8 mouse cellular contexts compared by ENCODE assay signal in genomic region chr1:153550814-153551213, GRCm38 (mm10). TPM values are rescaled to one million over a fixed set of nuclear protein-coding genes. Genes with fewer than 3 reads are reported as not detected.
DNase-seq lines count a peak whose midpoint lies in the region; ATAC-seq and TF ChIP-seq lines count a peak whose summit lies in the region.

No protein-coding gene starts in this region.

- TF ChIP-seq EP300 in MEL (IDR thresholded peaks at IDR 0.05; ENCODE audit: low read depth in 1 of 2, low read length in 2 of 2) = no peak

- H3K9ac ChIP-seq in hindbrain, embryonic 13.5 days = no peak overlapping the region
- no peak overlapping the region for H3K9ac ChIP-seq in MEL (ENCODE audit: control insufficient read depth, low read depth, low read length, poor library complexity, severe bottlenecking)

- ATAC-seq in hindbrain, embryonic 13.5 days (ENCODE audit: low FRiP score) = no peak
- ATAC-seq in granulocyte monocyte progenitor cell, adult 5-6 weeks (replicated peaks; ENCODE audit: poor library complexity, severe bottlenecking) = peak; percentile 56
- ATAC-seq in megakaryocyte progenitor cell, adult 5-6 weeks (replicated peaks; ENCODE audit: poor library complexity) = peak; percentile 76

- H3K4me3 ChIP-seq in hindbrain, embryonic 10.5 days = no peak overlapping the region
- H3K4me3 ChIP-seq in hindbrain, embryonic 13.5 days = no peak overlapping the region
- H3K4me3 ChIP-seq in MEL (ENCODE audit: control insufficient read depth in 1 of 2, insufficient read depth in 1 of 2, low read depth in 2 of 2, low read length in 2 of 2) = no peak overlapping the region
- H3K4me3 ChIP-seq in thymus, adult 2 months (ENCODE audit: control insufficient read depth, insufficient read depth, low read length) = no peak overlapping the region

- peak; percentile 42 for TF ChIP-seq RAD21 in MEL (IDR thresholded peaks at IDR 0.05; ENCODE audit: low read depth, low read length)

- no peak overlapping the region for H3K4me2 ChIP-seq in hindbrain, embryonic 13.5 days

- no peak overlapping the region for H3K27ac ChIP-seq in hindbrain, embryonic 10.5 days
- no peak overlapping the region for H3K27ac ChIP-seq in hindbrain, embryonic 13.5 days
- no peak overlapping the region for H3K27ac ChIP-seq in MEL (ENCODE audit: control insufficient read depth, low read depth, low read length)
- H3K27ac ChIP-seq in thymus, adult 2 months (ENCODE audit: control insufficient read depth, insufficient read depth, low read length) = no peak overlapping the region

- peaks cover 24% of the 10 kb centered on the region for H3K27me3 ChIP-seq in hindbrain, embryonic 10.5 days (ENCODE audit: insufficient read depth, poor library complexity, severe bottlenecking)
- no peaks in the 10 kb centered on the region for H3K27me3 ChIP-seq in hindbrain, embryonic 13.5 days
- H3K27me3 ChIP-seq in MEL (ENCODE audit: control insufficient read depth in 1 of 2, insufficient read depth in 2 of 2, low read length in 2 of 2) = peaks cover 0 to 2% of the 10 kb centered on the region in 2 experiments; a peak in 1 of 4 replicates
- H3K27me3 ChIP-seq in thymus, adult 2 months (ENCODE audit: control insufficient read depth, insufficient read depth, low read length) = no peaks in the 10 kb centered on the region

- peak; percentile 62 for DNase-seq in hindbrain, embryonic 10.5 days (ENCODE audit: low spot score)
- peak; percentile 65 for DNase-seq in MEL (ENCODE audit: low read depth, low spot score)
- peak; percentile 19 for DNase-seq in cerebellum, adult 9-11 months
- peak; percentile 71 to 73 for DNase-seq in layer of hippocampus, postnatal 10 days (ENCODE audit: low spot score in 2 of 2)
- peak; percentile 68 for DNase-seq in thymus, adult 2 months

- H3K79me2 ChIP-seq in MEL (ENCODE audit: control insufficient read depth, insufficient read depth, low read length, poor library complexity) = no peaks in the 10 kb centered on the region

- no peak for TF ChIP-seq POLR2A in MEL (IDR thresholded peaks at IDR 0.05; ENCODE audit: control insufficient read depth in 1 of 2, insufficient read depth in 1 of 2, low read depth in 1 of 2, low read length in 2 of 2, poor library complexity in 1 of 2)
- no peak for TF ChIP-seq POLR2A in thymus, adult 2 months (IDR thresholded peaks at IDR 0.05; ENCODE audit: control insufficient read depth, extremely low read depth, insufficient read depth, low read length, poor library complexity)

- 22% methylated on average over 3 of the region's 3 CpGs for WGBS in hindbrain, embryonic 10.5 days
- 35% methylated on average over 3 of the region's 3 CpGs for WGBS in hindbrain, embryonic 13.5 days
- WGBS in thymus, adult 2 months = 22% methylated on average over 3 of the region's 3 CpGs

- no peaks in the 10 kb centered on the region for H3K9me3 ChIP-seq in hindbrain, embryonic 10.5 days
- no peaks in the 10 kb centered on the region for H3K9me3 ChIP-seq in hindbrain, embryonic 13.5 days
- H3K9me3 ChIP-seq in MEL (replicated peaks; ENCODE audit: insufficient read depth, low read length) = no peaks in the 10 kb centered on the region

- no peaks in the 10 kb centered on the region for H3K36me3 ChIP-seq in hindbrain, embryonic 10.5 days
- no peaks in the 10 kb centered on the region for H3K36me3 ChIP-seq in hindbrain, embryonic 13.5 days
- H3K36me3 ChIP-seq in MEL (ENCODE audit: control insufficient read depth in 1 of 2, insufficient read depth in 2 of 2, low read length in 2 of 2) = no peaks in the 10 kb centered on the region
- no peaks in the 10 kb centered on the region for H3K36me3 ChIP-seq in thymus, adult 2 months (ENCODE audit: control insufficient read depth, insufficient read depth, low read length)

- TF ChIP-seq CTCF in MEL (IDR thresholded peaks at IDR 0.05 in 2 of 3, conservative IDR thresholded peaks at IDR 0.05 in 1 of 3; ENCODE audit: control insufficient read depth in 1 of 3, insufficient read depth in 1 of 3, low read depth in 2 of 3, low read length in 3 of 3, poor library complexity in 1 of 3, severe bottlenecking in 1 of 3) = peak; percentile 57 to 62 (median 60)
- no peak for TF ChIP-seq CTCF in thymus, adult 2 months (IDR thresholded peaks at IDR 0.05; ENCODE audit: borderline replicate concordance, control insufficient read depth, extremely low read depth, insufficient read depth, low read length, poor library complexity)

- peaks cover 11% of the 10 kb centered on the region for H3K4me1 ChIP-seq in hindbrain, embryonic 10.5 days (replicated peaks)
- H3K4me1 ChIP-seq in hindbrain, embryonic 13.5 days (replicated peaks) = peaks cover 3% of the 10 kb centered on the region; the same call in 1 of the 2 replicates
- no peaks in the 10 kb centered on the region for H3K4me1 ChIP-seq in MEL (ENCODE audit: control insufficient read depth in 1 of 2, insufficient read depth in 2 of 2, low read length in 2 of 2)
- H3K4me1 ChIP-seq in thymus, adult 2 months (replicated peaks; ENCODE audit: control insufficient read depth, insufficient read depth, low read length) = 0 out of 2 replicates have a peak, but pooled peaks cover 2% of the 10 kb centered on the region

TF ChIP-seq in MEL, 35 proteins besides CTCF, POLR2A, EP300 and RAD21:
- no peak for TF ChIP-seq RCOR1 (IDR thresholded peaks at IDR 0.05; ENCODE audit: low read depth, low read length)
- no peak for TF ChIP-seq TAL1 (IDR thresholded peaks at IDR 0.05; ENCODE audit: low read length)
- no peak for TF ChIP-seq POLR2AphosphoS5 (IDR thresholded peaks at IDR 0.05; ENCODE audit: borderline replicate concordance, low read depth, low read length)
- no peak for TF ChIP-seq USF2 (IDR thresholded peaks at IDR 0.05; ENCODE audit: borderline replicate concordance in 1 of 2, insufficient read depth in 1 of 2, low read depth in 1 of 2, low read length in 2 of 2)
- TF ChIP-seq ZNF384 (IDR thresholded peaks at IDR 0.05; ENCODE audit: low read depth, low read length) = 0 out of 2 replicates have a peak, but pooled peaks have one; percentile 16
- 0 out of 2 replicates have a peak, but pooled peaks have one; percentile 13 for TF ChIP-seq ZC3H11A (IDR thresholded peaks at IDR 0.05; ENCODE audit: low read depth, low read length)
- no peak for TF ChIP-seq CHD1 (IDR thresholded peaks at IDR 0.05; ENCODE audit: low read depth, low read length)
- no peak for TF ChIP-seq GABPA (IDR thresholded peaks at IDR 0.05; ENCODE audit: low read depth, low read length)
- peak; percentile 35 for TF ChIP-seq SMC3 (IDR thresholded peaks at IDR 0.05; ENCODE audit: low read depth, low read length)
- TF ChIP-seq POLR2AphosphoS2 (IDR thresholded peaks at IDR 0.05; ENCODE audit: low read length) = no peak
TF ChIP-seq in MEL: peak in this region for 3.

RNA-seq across cellular contexts. Expression of gene Npl, which starts 1.0 kb away (rescaled TPM):
- 15.5 and 17.8 TPM in 2 replicates for polyA plus RNA-seq in hindbrain, embryonic 10.5 days (2016; fragmentation: Nextera tagmentation; extraction: Ambion mirVana)
- 14.0 and 14.4 TPM in 2 replicates for polyA plus RNA-seq in hindbrain, embryonic 13.5 days (2015; fragmentation: Nextera tagmentation; extraction: Ambion mirVana)
- not detected in 2 replicates for total RNA-seq in MEL (2012; rRNA removed)
- under 1 TPM in 1 of 2 experiments, not detected in 1; 0.08 TPM for polyA plus RNA-seq in MEL (2012; ENCODE audit: insufficient read depth in 1 of 2, insufficient read length in 2 of 2, low read depth in 1 of 2, low replicate concordance in 2 of 2, missing spikeins in 1 of 2)
- total RNA-seq in granulocyte monocyte progenitor cell, adult 5-6 weeks (2014; fragmentation: Nextera tagmentation) = 20.9 and 29.3 TPM in 2 replicates
- total RNA-seq in granulocyte monocyte progenitor cell, adult 5-6 weeks (2017) = 13.4 and 19.9 TPM in 2 replicates
- total RNA-seq in layer of hippocampus, postnatal 10 days (2021) = 1 to 10 TPM; 6.6 TPM
- 27.6 and 28.0 TPM in 2 replicates for total RNA-seq in megakaryocyte progenitor cell, adult 5-6 weeks (2015)
- 14.2 and 15.2 TPM in 2 replicates for total RNA-seq in megakaryocyte progenitor cell, adult 5-6 weeks (2017)
- polyA plus RNA-seq in thymus, adult 2 months (2012; rRNA removed) = 3.6 and 4.1 TPM in 2 replicates

Comparison
In these comparisons a context has a peak if more than half of its experiments do, and no peak if none do; other contexts are left out.
1. DNase-seq: peak in every context shown above with its lines; median percentile 72 in layer of hippocampus, postnatal 10 days; 68 in thymus, adult 2 months; 65 in MEL; 62 in hindbrain, embryonic 10.5 days; 19 in cerebellum, adult 9-11 months.